Mouse (Mus musculus): Measurements from ENCODE around the gene Stim1.

DNA sequence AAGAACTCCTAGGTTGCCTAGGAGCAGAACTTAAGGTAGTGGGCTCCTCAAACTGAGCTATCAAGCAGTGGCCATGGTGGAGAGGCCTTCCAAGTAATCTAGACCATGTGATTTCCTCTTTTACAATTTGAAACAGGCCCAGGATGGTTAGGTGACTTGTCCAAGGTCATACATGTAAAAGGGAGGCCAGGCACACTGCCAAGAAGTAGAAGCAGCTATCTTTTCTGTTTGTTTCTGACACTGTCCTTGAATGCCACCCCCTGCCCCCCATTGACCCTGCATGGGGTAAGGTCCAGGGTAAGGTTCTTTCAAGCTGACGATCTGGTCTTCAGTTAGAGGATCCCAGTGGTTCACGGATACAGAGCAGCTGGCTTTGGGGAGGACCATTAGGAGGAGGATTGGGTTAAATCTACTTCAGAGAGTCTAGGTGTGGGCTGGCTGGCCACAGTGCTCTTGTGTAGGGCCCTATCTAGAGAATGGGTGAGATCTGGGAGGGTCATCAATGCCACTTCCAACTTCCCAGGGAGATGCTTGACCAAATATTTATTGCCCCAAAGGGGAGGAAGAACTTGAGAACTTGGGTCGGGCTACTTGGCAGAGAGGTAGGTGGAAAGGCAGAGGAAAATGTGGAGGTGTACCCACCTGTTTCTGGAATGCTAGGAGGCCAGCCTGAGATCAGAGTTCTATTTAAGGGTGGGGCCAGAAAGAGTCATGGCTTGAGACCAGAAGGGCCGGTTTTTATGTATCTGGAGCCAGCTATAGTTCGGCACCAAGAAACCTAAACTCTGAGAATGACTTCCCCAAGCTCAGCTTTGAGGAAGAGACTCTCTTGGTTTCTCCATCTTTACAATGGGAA is 43.5 kb upstream of the Stim1 start:
- TF ChIP-seq CTCF (IDR thresholded peaks at IDR 0.05; ENCODE audit: borderline replicate concordance, insufficient read depth, low read depth, low read length) = no peak
- no peak for TF ChIP-seq POLR2A (IDR thresholded peaks at IDR 0.05; ENCODE audit: borderline replicate concordance, insufficient read depth, low read length)
